Mouse (Mus musculus) hindlimb bud, embryonic 11.5 days (tissue): ENCODE measurements around the gene 2810459M11Rik.

Experiments
- DNase-seq: peaks from one replicate; pipeline ENCODE4 v3.0.0-alpha.2; 2012; ENCODE audit warnings: low read depth, low spot score; ENCODE audit errors: extremely low spot score

The 2810459M11Rik gene

GRCm38 (mm10) chr1:86053198-86053921 lies 7.7 kb downstream of the 2810459M11Rik start:
- no peak for DNase-seq

DNA sequence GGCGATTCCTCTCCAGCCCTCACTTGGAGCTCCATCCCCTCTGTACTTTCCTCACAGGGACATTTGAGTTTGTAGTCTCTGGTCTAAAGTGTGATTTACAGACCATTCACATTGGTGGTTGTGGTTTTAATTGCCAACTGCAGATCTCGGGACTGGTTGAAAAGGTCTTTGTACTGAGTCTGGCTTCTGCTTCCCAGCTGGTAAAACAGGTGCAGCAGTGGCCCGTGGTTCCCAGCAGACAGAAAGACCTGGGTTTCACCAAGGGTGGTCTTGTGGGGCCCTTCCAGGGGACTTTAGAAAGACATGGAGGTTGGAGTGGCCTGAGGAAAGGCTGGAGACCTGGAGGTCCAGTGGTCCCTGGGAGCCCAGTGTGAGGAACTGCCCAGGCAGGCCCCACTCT lies 9.3 kb downstream of the 2810459M11Rik start:
- no peak for DNase-seq

DNA sequence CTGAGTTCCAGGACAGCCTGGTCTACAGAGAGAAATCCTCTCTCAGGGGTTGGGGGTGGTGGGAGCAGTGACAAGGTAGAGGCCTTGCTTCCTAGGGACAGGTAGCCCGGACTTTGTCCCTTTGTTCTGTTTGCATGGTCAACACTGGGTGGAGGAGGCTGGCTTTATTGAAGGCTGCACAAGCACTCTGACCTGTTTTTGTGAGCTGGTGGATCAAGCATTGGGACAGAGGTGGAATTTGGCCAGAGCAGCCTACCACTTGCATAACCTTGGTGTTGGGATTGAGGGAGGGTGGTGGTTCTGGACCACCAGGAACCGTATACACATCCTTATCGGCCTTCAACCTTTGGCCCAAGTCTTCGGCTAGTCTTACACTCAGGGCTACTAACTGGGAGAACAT lies 10.6 kb downstream of the 2810459M11Rik start:
- no peak for DNase-seq

DNA sequence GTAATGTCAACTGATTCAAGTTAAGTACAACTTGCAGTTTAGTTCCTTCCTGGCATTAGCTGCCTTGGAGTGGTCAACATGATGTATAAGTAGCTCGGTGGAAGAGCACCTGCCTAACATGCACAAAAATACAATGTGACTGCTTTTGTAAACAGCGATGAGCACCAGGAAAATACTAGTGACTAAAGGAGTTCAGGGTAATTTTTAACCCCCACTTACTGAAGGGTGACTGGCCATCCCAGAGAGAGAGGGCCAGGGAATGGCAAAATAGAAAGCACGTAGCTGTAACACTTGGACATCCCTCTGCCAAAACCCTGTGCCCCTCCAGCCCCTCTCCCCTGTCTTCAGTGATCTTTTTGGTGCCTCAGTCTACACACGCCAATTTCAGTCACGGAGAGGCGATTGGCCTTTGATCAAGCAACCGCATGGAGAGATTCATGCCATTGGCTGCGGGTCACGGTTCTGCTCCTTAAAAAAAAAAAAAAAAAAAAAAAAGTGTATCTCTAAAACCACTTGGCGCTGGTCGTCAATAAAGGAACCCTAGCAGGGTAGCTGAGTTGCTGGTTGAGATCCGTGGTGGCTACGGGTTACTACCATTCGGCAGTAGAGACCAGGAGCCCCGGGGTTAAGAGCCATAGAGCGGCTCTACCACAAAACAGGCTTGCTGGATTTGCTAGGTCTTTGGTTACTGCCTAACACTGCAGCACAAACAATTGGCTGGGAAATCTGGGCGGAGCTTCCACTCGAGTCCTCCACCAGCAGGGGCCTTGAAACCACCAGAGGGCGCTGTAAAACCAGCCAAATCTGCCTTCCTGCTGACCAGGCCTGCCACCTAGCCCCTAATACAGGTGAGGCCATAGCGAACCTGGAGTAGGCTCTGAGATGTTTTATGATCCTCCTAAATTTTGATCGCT lies 13.4 kb downstream of the 2810459M11Rik start:
- peak; percentile 96 for DNase-seq

DNA sequence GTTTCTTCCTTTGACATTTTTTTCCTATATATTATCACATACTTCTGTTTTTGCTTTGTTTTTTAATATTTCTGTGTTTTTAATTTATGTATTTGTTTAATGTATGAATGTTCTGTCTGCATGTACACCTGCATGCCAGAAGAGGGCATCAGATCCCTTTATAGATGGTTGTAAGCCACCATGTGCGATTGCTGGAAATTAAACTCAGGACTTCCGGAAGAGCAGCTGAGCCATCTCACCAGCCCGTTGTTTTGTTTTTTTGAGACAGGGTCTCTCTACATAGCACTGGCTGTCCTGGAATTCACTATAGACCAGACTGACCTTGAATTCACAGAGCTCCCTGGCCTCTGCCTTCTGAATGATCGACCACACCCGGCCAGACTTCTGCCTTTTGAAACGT lies 16.9 kb downstream of the 2810459M11Rik start:
- no peak for DNase-seq

DNA sequence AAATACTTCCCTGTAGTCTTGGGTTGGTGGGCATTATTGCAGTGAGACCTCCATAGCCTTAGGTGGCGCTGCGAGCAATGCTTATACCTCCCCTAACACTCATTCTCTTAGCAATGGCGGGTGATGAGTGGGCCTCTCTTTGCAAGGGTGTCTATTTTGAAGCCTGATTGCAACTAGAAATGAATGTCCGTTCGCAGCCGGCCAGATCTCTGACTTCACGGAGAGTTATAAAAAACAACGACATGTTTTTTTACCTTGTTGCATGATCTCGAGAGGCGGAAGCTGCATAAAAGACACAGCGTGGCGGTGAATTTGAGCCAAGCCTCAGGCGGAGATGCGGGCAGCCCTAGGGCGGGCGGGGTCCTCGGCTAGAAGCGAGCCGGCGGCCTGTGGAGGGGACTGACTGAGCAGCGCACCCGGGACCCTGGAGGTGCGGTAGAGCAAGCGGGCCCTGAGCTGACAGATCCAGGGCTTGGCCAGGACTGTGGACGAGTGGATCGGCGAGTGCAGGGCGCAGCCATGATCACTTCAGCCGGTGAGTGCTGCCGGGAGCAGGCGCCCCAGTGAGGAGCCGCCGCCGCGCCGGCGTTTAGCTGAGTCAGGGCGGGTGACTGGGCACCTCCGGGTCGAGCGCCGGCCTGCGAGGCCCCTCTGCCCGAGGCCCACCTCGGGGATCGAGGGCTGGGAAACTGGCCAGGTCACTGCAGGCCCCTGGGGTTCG lies 18.8 kb downstream of the 2810459M11Rik start, which contains the start of gene Psmd1:
Psmd1 (plus strand) TSS at position 117 of the 721 bp plus-strand sequence.
- peak; percentile 90 for DNase-seq

- no peak for DNase-seq
Observed at GRCm38 (mm10) chr1:86076565-86076964, 30.9 kb downstream of the 2810459M11Rik start.

DNA sequence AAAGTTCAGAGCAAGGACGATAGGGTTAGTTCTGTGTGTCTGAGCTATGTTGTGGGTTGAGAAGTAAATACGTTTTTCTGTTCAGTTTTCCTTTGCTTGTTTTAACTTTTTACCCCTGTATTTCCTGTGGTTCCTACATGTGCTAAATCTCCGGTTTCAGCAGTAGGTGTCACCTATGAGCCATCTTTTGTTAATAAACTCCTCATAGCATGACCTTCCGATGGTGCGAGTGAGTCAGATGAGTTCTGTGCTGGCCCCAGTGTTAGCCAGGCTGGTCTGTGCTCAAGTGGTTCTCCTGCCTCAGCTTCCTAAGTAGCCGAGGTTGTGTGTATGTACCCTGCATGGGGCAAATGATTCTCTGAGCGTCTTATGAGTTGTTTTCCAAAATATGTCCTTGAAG lies 48.8 kb downstream of the 2810459M11Rik start:
- no peak for DNase-seq

- DNase-seq: no peak
Observed at GRCm38 (mm10) chr1:86105054-86105453, 59.4 kb downstream of the 2810459M11Rik start.
